Mouse (Mus musculus) spleen, postnatal 10 days (tissue): ENCODE results near the gene Cplane1.

Source experiments
- DNase-seq, 2 experiments: peaks; one replicate each; pipeline ENCODE4 v3.0.0; 2021 to 2022; ENCODE audit warnings: low spot score in 2 of 2

Cplane1 gene

DNA sequence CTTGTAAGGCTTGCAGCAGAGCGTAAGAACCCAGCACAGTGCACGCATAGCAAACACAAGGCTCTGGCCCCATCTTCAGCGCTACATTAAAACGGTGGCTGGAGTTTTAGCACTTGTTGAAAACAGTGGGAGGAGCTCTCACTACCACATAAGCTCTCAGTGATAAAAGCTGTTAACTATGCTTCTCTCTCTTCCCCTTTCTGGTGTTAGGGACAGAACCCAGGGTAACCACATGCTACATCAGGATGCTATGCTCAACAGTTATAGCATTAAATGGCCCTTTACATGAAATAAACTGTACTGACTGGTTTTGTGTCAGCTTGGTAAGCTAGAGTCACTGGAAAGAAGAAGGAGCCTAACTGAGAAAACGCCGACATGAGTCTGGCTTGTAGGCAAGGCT, 125.2 kb downstream of the Cplane1 start:
- no peak for DNase-seq

DNA sequence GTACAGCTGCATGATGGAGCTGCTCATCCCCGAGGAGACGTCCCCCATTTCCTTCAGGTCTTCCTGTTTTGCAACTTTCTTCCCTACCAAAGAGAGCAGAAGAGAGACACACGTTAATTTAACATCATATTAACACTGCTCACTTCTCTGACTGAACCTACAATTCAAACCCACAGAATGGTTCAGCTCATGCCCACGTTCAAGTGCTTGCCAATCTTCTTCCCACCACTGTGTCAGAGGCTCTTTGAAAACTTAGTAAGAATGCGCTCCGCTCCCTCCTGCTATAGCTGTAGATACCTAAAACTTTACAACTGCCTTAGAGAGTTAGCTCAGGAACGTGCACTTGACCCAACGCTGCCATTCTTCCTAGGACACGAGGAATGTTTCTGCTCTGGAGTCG, 134.0 kb downstream of the Cplane1 start:
- DNase-seq: no peak

- no peak for DNase-seq
These were observed 136.6 kb downstream of the Cplane1 start for GRCm38 (mm10) chr15:8305474-8305873.

- no peak for DNase-seq
These were observed 148.5 kb downstream of the Cplane1 start for GRCm38 (mm10) chr15:8317381-8317780.

GRCm38 (mm10) chr15:8319191-8319590, 150.3 kb downstream of the Cplane1 start:
- DNase-seq: no peak
